Mouse (Mus musculus): ENCODE results near the gene Tas1r1.

The Tas1r1 gene

DNA sequence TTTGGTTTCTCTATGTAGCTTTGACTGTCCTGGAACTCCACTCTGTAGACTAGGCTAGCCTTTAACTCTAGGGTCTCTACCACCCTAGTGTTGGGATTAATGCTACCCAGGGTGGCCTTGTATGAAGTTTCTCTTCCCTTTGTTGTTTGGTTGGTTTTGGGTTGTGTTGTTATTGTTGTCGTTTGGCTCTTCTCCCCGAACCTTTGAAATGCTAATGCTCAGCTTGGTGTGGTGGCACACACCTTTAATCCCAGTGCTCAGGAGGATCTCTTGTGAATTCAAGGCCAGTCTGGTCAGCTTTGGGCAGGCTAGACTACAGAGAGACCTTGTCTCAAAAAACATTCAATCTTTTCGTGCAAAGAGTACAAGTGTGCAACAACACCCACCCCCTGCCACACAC is 4.8 kb upstream of the Tas1r1 start:
- in situ Hi-C loops (cut with MboI, MseI): no loop called here

DNA sequence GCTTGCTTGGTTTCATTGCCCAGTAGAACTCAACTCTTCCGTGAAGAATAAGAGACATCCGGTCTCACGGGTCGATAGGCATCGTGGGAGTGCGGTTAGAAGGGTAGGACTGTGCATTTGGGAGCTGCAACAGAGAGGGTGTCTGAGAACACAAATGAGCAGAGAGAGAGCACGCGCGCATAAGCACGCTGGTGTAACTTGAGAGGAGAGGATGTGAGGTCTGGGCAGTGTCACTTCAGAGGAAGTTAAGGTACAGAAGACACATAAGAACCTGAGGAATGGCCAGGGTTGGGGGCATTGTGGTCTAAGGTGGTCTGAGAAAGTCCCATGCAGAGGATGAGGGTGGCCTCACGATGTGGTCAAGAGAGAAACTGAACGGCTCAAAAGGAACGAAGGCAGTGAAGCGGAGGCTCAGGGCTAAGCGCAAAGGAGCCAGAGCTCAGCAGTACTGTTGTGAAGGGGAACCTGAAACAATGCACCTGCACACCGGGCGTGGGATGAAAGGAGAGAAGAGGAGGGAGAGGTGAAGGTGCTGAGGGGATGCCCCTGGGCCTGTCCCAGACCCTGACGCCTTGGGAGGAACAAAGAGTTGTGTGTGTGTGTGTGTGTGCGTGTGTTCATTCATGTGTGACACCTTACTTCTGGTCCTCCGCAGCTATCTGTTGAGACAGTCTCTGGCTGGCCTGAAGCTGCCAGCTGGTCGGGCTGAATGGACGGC is 3.7 kb upstream of the Tas1r1 start:
- in situ Hi-C loops (cut with MboI, MseI): no loop called here

DNA sequence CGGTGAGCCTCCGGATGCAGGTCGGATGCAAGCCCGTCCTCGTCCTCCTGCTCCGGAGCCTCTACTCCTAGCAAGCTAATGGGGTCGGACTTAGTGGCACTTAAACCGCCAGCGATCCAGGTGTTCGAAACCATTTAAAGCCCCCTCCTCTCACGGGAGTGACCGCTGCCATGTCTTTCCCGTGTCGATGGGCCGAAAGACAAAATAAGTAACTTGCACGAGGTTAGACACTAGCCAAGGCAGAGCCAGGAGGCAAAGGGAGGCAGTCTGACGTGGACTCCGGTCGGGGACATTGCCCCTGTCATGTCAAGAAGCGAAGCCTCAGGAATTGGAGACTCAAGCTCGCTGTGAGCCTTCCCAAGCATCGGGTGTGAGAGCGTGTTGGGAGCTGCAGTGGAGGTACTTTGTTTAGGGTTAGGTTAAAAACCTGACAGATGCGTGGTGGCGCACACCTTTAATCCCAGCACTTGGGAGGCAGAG is 1.5 kb upstream of the Tas1r1 start:
- in situ Hi-C loops (cut with MboI, MseI): loop anchor here (5.0 kb wide), 1 partner anchor 77 kb away; the partner anchor contains the start of gene Tnfrsf25

DNA sequence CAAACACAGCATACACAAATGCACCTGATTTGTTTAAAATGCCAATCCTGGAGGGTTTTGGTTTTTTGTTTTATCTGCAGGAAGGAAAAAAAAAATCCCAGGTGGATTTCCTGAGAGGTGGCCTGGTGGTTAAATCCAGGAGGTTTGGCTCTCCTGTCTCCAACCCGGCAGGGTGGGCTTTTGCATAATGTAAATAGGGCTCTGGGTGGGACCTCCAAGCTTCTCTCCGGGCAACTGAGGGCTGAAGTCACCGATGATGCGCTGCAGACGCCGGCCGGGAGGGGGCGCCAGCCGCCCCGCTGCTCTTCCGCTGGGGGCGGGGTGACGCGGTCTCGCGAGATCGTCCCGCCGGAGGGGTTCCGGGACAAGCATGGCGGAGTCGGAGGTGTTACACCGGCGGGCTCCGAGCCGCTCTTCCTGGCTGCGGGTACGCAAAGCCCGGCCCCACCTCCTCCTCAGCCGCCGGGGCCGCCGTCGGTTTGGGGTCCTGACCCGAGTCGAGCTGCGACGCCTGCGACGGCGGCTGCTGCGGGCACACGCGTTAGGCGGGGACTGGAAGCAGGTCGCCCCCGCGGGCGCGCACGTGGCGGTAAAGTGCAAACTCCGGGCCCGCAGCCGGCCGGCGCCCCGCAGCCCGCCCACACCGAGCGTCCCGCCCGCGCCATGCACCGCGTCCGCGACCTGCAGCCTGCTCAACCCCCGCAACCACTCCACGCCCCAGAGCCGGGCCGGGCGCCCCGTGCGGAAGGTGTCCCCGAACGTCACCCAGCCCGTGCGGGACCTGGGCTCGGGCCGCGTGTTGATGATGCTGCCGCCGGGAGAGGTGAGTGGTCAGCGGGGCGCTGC is 840 bp upstream of the Tas1r1 start, which contains the start of gene Nol9:
Gene Nol9, plus strand, starts transcription at position 337 of the 846 bp plus-strand sequence.
- in situ Hi-C loops (cut with MboI, MseI): loop anchor here (5.0 kb wide), 1 partner anchor 78 kb away; the partner anchor contains the start of gene Tnfrsf25

DNA sequence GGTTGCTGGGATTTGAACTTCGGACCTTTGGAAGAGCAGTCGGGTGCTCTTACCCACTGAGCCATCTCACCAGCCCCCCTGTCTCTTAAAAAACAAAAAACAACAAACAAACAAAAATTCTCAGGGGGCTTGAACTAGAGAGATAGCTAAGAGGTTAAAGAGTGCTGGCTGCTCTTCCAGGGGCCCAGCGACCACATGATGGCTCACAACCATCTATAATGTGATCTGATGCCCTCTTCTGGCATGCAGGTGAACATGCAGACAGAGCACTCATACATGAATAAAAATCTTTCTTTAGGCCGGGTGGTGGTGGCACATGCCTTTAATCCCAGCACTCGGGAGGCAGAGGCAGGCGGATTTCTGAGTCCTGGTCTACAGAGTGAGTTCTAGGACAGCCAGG is 1.9 kb downstream of the Tas1r1 start:
- in situ Hi-C loops (cut with MboI, MseI): loop anchor here (5.0 kb wide), 1 partner anchor 81 kb away; the partner anchor contains the start of gene Tnfrsf25

DNA sequence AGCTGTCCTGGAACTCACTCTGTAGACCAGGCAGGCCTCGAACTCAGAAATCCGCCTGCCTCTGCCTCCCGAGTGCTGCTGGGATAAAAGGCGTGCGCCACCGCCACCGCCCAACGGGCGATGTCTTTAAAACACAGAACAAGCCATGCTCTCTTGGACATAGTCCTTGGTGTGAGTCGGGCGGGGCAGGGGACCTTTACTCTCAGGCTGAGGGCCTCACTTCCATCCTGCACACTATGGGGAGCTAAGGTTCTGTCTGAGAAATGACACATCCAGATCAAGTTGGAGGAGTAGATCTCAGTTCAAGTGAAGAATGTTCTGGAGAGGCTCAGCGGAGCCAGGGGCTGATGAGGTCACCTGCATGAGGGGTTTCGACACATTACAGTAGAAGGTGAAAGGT is 5.4 kb downstream of the Tas1r1 start:
- in situ Hi-C loops (cut with MboI, MseI): loop anchor here (5.0 kb wide), 1 partner anchor 96 kb away; no protein-coding TSS in a partner anchor

DNA sequence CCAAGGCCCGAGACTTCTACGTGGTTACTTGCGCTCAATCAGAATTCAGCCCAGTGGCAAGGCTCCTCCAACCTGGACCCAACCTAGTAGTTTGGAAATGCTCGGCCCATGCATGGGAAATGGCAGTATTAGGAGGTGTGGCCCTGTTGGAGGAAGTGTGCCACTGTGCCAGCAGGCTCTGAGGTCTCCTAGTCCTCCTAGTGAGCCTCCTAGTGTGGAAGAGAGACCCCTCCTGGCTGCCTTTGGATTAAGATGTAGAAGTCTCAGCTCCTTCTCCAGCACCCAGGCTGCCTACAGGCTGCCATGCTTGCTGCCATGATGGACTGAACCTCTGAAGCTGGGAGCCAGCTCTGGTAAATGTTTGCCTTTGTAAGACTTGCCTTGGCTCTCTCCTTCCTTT is 8.4 kb downstream of the Tas1r1 start:
- in situ Hi-C loops (cut with MboI, MseI): loop anchor here (5.0 kb wide), 2 partner anchors 48 to 93 kb away; no protein-coding TSS in a partner anchor

DNA sequence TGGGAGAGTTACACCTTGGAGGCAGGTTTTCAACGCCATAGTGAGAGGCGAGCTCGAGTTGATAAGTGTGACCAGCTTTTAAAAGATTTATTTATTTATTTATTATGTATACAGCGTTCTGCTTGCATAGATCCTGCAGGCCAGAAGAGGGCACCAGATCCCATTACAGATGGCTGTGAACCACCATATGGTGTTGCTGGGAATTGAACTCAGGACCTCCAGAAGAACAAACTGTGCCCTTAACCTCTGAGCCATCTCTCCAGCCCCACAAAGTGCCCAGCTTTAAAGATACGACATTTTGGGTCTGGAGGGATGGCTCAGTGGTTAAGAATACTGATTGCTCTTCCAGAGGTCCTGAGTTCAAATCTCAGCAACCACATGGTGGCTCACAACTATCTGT is 9.3 kb downstream of the Tas1r1 start:
- in situ Hi-C loops (cut with MboI, MseI): loop anchor here (5.0 kb wide), 1 partner anchor 47 kb away; no protein-coding TSS in a partner anchor

DNA sequence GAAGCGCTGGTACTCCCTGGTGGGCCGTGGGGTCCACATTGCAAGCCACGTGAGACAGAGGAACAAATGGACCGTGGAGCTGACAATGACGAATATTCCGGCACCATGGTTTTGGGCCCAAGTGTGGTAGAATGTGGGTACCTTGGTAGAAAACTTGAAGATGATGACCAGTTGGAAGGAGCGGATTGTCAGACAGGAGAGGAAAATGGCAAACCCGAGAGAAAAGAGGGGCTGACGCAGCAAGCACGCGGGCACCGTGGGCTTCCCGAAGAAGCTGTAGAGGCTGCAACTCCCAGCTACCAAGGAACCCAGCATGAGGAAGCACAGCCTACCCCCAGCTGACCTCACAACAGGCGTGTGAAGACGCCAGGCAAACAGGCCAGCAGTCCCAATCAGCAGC is 9.9 kb downstream of the Tas1r1 start:
- in situ Hi-C loops (cut with MboI, MseI): loop anchor here (5.0 kb wide), 1 partner anchor 46 kb away; no protein-coding TSS in a partner anchor

DNA sequence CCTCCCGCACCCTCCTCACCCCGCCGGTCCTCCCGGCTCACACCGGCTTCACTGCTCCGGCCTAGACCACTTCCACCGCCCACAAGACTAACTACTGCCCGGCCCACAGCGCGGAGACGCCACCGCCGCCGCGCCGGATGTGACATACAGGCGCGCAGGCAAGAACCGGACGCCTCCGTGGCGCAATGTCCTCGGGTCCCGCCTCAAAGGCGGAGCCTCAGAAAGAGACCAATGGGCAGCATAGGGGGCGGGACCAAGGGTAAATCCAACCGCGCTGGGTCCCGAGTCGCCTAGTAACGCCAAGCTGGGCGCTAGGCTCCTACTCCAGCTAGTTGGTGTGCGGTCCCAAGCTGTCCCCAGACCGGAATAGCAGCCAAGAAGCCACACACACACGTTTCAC is 10.8 kb downstream of the Tas1r1 start, which contains the start of gene Zbtb48:
Gene Zbtb48, minus strand, starts transcription at position 148 of the 400 bp plus-strand sequence.
- in situ Hi-C loops (cut with MboI, MseI): loop anchor here (5.0 kb wide), 1 partner anchor 45 kb away; no protein-coding TSS in a partner anchor

DNA sequence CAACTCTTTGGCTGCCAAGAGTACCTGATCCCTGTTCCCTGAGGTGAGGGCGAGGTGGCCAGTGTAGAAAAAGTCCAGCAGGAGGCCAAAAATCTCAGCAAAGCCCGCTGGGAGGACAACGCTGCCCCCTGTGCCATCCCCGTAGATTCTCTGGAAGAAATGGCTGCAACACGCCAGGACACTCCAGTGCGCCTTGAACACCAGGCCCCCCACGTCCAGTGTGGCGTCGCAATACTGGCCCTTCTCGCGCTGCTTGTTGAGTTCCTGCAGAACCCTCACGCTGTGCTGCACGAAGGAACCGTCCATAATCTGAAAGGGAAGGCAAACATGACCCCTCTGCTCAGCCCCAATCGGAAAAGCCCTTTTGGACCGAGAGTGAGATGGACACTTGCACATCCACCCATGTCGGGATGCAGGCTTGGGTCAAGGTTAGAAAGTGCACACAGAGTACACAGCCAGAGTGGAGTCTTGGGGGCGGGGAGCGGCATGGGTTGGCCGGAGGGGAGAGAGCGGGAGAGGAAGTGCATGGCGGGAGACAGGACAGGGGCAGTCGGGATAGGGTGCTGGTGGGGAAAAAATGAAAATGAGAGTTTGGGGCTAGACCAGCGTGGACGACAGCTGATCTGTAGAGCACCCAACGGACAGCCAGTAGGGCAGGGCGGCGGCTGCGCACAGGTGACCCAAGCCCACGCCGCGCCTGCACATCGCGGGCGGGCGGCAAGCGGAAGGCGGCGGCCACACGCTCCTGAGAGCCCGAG is 11.4 kb downstream of the Tas1r1 start:
- in situ Hi-C loops (cut with MboI, MseI): loop anchor here (5.0 kb wide), 1 partner anchor 45 kb away; no protein-coding TSS in a partner anchor

DNA sequence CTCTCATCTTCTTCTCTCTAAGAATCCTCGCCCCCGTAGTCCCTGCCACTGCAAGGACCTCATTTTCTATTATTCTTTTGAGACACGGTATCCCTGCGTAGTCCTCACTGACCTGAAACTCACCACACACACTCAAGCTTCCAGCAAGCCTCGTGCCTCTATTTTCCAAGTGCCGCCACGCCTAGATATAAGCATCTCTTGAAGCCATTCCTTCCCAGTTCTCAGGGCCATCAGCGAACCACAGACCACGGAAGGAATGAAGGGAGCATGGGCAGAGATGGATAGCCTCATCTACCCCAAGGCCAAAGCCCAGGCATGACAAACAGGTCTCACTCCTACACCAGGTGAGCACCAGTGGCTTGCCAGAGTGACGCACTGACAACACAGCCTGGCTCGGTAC is 13.8 kb downstream of the Tas1r1 start:
- in situ Hi-C loops (cut with MboI, MseI): no loop called here

DNA sequence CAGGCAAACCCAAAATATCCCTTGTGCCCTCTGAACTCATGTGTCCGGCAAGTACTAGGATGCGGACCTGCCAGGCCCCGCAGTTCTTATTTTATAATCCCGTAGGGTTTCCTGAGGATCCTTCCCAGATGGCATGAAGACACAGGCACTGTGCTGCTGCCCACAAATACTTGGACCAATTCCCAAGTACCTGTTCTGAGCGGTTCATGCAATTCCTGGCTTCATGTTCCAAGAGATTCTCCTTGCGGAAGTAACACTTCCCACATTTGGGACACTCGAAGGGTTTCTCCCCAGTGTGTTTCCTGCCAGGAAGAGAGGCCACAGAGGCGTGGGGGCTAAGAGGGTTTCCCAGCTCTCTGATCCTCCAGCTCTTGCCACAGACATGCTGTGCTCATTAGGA is 15.9 kb downstream of the Tas1r1 start:
- in situ Hi-C loops (cut with MboI, MseI): no loop called here

DNA sequence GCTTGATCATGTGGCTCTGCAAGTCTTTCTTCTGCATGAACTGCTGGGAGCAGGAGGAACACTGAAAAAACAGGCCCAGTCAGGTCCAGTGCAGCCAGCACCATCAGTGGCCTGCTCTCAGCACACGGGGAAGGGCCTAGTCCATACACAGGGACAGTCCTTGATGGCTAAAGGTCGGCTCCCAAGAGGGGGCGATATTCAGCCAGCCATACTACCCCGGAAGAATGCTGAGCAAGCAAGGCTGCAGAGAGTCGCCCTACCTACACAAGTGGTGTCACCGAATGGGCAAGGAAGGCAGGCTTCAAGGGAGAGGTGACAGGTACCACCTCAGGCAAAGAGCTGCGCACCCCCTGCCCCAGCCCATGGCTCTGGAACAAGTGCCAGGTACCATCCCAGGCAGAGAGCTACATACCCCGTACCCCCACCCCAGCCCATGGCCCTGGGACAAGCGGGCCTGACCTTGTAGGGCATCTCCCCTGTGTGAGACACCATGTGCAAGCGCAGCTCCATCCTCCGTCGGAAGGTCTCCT is 16.7 kb downstream of the Tas1r1 start:
- in situ Hi-C loops (cut with MboI, MseI): no loop called here

DNA sequence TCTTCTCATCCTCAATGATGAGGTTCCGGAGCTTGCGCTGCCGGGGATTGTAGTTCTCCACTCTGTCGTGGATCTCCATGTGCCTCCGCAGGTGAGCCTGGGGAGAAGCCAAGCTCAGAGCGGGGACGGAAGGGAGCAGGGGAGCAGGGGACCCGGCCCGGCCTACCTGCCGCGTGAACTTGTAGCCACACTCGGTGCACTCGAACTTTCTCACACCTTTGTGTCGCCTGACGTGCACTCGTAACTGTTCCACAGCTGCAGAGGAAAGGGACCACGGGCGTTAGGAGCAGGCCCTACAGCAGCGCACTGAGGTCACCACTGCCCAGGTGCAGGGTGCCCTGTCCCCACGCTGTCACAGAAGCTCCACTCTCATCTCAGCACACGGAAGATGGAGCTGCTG is 18.3 kb downstream of the Tas1r1 start:
- in situ Hi-C loops (cut with MboI, MseI): no loop called here

DNA sequence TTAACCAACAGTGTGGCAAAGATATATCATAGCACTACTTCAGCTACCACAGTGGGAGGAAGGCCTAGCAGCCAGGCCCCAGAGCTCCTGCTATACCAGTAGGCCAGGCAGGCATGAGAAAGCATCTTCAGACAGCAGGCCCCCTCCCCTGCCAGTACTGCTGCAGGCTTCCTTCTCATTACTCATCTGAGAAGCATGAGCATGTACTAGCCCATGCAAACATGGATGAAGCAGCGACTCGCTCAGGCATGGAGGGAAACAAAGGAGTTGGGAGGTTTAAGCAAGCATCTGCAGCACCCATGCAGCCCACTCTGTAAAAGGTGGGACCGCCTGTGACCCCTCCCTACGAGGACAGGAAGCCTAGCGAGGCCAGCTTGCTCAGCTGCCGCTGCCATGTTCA is 19.3 kb downstream of the Tas1r1 start:
- in situ Hi-C loops (cut with MboI, MseI): no loop called here

DNA sequence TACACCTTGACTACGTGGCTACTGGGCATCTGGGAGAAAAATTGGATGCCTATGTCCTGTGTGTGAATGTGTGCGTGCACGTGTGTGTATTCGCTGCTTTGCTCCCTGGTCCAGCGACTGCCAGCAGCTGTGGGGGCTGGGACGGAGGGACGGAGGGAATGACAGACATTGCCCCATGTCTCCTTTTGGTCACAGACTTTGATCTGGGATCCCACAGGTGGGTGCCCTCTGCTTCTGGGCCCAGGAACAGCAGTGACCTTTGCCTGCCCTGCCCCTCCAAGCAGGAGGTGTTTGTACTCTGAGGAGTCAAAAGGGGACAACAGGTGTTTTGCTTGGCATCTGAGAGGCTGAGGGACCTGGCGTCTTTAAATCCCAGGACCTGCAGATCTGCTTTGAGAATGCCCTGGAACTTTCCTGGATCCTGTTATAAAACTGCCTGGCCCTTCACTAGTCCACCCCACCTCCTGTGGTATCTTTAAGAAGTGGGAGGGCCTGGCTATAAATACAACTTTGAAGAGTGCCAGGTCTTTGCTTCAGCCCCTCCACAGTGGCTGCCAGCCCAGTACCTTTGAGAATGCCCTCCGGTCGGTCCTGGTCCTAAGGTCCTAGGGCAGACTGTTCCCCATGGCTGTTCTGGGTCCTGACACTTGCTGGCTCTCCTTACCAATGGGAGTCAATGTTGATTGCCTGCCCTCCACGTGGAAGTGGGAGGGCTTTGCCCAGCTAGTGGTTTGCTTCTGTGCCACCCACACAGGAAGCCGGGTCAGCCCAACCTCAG is 25.1 kb downstream of the Tas1r1 start:
- in situ Hi-C loops (cut with MboI, MseI): no loop called here

DNA sequence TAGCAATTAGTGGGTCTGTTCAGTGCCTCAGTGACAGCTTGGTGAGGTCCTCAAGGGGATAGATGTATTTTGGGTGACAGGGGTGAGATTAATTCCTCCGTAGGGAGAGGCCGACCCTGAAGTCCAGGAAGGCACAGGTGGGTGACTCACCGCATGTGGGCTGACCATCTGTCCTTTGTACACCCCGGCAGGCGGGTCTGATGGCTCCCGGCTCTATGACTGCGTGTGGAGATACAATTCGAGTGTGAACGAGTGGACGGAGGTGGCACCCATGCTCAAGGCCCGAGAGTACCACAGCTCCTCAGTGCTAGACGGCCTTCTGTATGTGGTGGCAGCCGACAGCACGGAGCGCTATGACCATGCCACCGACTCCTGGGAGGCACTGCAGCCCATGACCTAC is 26.3 kb downstream of the Tas1r1 start:
- in situ Hi-C loops (cut with MboI, MseI): no loop called here

DNA sequence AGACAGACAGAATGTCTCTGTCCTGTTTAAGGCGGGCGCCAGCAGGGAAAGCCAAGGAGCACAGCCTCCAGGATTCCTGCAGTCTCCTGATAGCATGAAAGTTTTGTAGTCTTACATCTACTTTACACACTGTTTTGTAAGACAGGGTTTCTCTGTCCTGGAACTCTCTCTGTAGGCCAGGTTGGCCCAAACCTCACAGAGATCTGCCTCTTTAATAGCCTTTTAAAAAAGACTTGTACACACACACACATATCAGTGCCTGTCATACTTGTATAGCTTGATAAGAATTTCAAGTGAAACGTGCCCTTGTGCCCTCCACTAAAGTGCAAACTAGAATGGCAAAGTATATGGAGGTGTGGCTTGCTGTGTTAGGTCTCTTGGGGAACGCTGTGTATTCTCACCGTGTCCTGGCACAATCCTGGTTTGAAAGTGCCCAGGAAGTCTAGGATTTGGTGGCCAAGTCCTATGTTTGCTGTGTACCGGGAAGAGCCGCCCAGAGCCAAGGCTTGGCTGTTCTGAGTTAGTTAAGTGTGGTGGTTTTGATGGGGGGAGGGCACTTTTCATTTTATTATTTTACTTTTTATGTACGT is 27.1 kb downstream of the Tas1r1 start:
- in situ Hi-C loops (cut with MboI, MseI): no loop called here

DNA sequence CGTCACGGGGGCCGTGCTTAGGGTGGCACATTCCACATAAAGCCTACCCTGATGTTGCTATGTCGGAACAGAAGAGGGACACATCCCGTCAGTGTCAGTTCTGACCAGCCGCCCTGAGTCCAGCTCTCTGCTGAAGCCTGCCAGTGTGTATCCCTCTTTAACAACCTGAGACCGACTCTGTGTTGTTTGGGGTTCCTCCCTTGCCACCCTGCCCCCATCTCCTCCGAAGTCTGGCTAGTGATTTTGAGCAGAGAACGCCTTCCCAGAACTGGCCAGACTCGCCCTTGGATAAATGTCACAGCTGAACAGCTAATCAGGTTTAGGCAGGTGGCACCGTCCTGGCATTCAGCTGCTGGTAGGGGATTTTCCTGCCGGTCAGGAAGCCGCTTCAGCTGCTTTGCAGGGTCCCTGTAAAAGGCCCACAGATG is 27.6 kb downstream of the Tas1r1 start:
- in situ Hi-C loops (cut with MboI, MseI): no loop called here

Measured in T-helper 1 cell (primary cell).